Mouse (Mus musculus): Measurements from ENCODE around the gene Ctnna2. TPM values are rescaled to one million over a fixed set of nuclear protein-coding genes. Genes with fewer than 3 reads are reported as not detected.

The Ctnna2 gene
- total and polyA plus RNA-seq, 2 experiments from 2014 or later = 0.22 TPM; not detected in 1

DNA sequence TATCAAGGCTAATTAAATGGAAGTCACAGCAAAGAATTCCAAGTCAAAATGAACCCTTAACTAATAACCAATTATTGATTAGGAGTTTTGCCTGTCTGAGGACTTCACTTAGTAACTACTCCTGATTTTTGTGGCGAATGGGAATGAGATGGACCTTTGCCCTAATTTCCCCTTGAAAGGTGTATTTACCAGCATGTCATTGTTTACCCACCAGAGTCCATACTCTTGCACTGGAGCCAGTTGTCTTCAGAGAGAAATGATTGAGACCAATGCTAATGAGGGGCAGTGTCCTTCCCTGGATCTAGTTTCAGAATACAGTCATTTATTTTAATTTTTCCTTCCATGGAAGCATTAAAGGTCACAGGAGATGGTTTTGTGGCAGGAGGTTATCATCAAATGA, 881.0 kb downstream of the Ctnna2 start:
- ATAC-seq (ENCODE audit: insufficient read depth, low read depth) (no peak), DNase-seq (ENCODE audit: low spot score) (no peak)
- 64% methylated on average over 1 of the region's 1 CpGs for WGBS
- Histone ChIP-seq H3K9me3 (replicated peaks; ENCODE audit: control insufficient read depth, low read length) (no peaks in the 10 kb centered on the region), H3K4me3 (ENCODE audit: low read depth, low read length) (no peak overlapping the region), H3K9ac (replicated peaks; ENCODE audit: low read depth, low read length) (no peak overlapping the region), H3K27ac (ENCODE audit: low read depth) (no peak overlapping the region), H3K27me3 (ENCODE audit: control insufficient read depth, insufficient read depth, low read length) (no peaks in the 10 kb centered on the region), H3K4me2 (ENCODE audit: low read depth, low read length) (no peak overlapping the region), H3K4me1 (ENCODE audit: control insufficient read depth, insufficient read depth) (no peaks in the 10 kb centered on the region), H3K36me3 (replicated peaks; ENCODE audit: control insufficient read depth, insufficient read depth, low read length) (no peaks in the 10 kb centered on the region)
- TF ChIP-seq EP300 (IDR thresholded peaks at IDR 0.05; ENCODE audit: low read depth) (no peak), CTCF (IDR thresholded peaks at IDR 0.05; ENCODE audit: low read depth) (no peak)

DNA sequence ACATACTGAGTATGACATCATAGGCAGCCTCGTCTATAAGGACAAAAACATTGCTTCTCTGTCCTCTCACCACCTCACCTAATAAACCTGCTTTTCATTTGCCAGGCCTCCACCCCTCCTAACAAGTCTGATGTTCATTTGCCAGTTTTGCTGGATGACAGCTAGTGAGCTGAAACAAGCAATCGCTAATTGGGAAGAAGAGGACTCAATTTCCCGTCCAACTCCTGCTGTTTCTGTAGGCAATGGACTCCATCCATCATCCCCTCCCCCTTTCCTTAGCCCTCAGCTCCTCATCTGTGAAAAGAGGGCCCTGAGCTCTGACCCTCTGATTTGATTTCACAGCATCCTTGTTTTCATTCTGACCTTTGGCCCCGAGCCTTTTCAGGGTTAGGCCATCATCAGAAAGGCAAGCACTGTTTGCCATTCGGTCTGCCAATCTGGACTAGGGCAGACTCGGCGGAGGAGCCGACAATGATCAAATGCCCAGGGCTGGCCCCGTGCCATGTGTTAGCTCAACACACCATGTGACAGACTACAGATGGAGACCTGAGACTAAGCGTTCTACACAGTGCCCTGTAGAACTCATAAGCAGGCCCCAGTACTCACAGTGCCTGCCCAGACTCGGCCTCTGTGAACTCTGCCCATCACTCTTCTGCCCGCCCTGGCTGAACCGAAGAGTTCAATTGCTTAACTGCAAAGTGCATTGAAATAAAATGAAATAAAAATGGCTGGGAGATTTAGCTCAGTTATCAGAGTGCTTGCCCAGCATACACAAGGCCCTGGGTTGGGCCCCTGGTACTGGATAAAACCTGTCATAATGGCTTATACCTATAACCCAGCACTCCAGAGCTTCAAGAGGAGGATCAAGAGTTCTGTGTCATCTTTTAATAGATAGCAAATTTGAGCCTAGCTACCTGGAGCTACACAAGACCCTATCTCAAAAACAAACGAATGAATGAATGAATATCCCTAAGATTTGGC, 903.8 kb downstream of the Ctnna2 start:
- Histone ChIP-seq H3K27me3 (ENCODE audit: control insufficient read depth, insufficient read depth, low read length) (no peaks in the 10 kb centered on the region), H3K9me3 (replicated peaks; ENCODE audit: control insufficient read depth, low read length) (no peaks in the 10 kb centered on the region), H3K9ac (replicated peaks; ENCODE audit: low read depth, low read length) (no peak overlapping the region), H3K4me2 (ENCODE audit: low read depth, low read length) (no peak overlapping the region), H3K4me3 (ENCODE audit: low read depth, low read length) (no peak overlapping the region), H3K4me1 (ENCODE audit: control insufficient read depth, insufficient read depth) (no peaks in the 10 kb centered on the region), H3K36me3 (replicated peaks; ENCODE audit: control insufficient read depth, insufficient read depth, low read length) (no peaks in the 10 kb centered on the region), H3K27ac (ENCODE audit: low read depth) (no peak overlapping the region)
- ATAC-seq (ENCODE audit: insufficient read depth, low read depth) = no peak
- no peak for TF ChIP-seq EP300 (IDR thresholded peaks at IDR 0.05; ENCODE audit: low read depth)
- TF ChIP-seq CTCF (IDR thresholded peaks at IDR 0.05; ENCODE audit: low read depth) = no peak
- 61% methylated on average over 14 of the region's 14 CpGs for WGBS
- no peak for DNase-seq (ENCODE audit: low spot score)

DNA sequence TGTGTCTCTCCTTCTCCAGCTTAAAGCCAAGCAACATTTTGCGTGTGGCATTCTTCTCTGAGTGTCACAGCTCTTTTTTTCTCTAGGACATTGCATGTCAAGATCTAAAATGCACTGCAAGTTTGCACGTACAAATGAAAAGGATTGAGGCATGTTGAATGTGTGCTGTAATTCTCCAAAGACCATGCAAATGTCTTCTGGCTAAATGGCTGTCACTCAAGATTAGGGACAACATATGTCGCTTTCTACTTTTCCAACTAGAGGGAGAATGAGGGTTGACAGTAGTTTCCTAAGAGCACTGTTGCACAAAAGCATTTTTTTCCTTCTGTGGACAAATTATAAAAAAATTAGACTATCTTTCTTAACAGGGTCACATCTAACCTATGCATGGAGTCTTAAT, 909.9 kb downstream of the Ctnna2 start:
- H3K36me3 ChIP-seq (replicated peaks; ENCODE audit: control insufficient read depth, insufficient read depth, low read length) = no peaks in the 10 kb centered on the region
- H3K27me3 ChIP-seq (ENCODE audit: control insufficient read depth, insufficient read depth, low read length) = no peaks in the 10 kb centered on the region
- H3K9ac ChIP-seq (replicated peaks; ENCODE audit: low read depth, low read length) = no peak overlapping the region
- H3K9me3 ChIP-seq (replicated peaks; ENCODE audit: control insufficient read depth, low read length) = no peaks in the 10 kb centered on the region
- 72% methylated on average over 3 of the region's 3 CpGs for WGBS
- DNase-seq (ENCODE audit: low spot score) (no peak), ATAC-seq (ENCODE audit: insufficient read depth, low read depth) (no peak)
- no peak overlapping the region for H3K4me2 ChIP-seq (ENCODE audit: low read depth, low read length)
- no peak overlapping the region for H3K4me3 ChIP-seq (ENCODE audit: low read depth, low read length)
- H3K4me1 ChIP-seq (ENCODE audit: control insufficient read depth, insufficient read depth) = no peaks in the 10 kb centered on the region
- no peak for TF ChIP-seq CTCF (IDR thresholded peaks at IDR 0.05; ENCODE audit: low read depth)
- no peak for TF ChIP-seq EP300 (IDR thresholded peaks at IDR 0.05; ENCODE audit: low read depth)
- H3K27ac ChIP-seq (ENCODE audit: low read depth) = no peak overlapping the region

DNA sequence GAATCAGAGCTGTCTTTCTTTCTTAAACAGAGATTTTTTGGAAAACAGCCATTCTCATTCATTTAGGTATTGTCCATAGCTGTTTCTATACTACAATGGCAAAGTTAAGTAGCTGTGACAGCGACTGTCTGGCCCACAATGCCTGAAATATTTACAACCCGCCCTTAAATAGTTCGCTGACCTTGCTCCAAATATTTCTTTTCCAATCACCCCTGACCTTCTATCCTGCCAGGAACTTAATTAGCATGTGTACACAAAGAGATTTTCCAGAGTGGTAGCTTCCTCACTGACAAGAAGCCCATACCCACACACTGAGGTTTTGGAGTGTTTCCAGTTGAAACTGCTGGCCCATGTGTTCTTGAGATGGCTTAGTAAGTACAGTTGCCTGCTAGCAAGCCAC, 928.8 kb downstream of the Ctnna2 start:
- Histone ChIP-seq H3K27me3 (ENCODE audit: control insufficient read depth, insufficient read depth, low read length) (no peaks in the 10 kb centered on the region), H3K4me3 (ENCODE audit: low read depth, low read length) (no peak overlapping the region), H3K9ac (replicated peaks; ENCODE audit: low read depth, low read length) (no peak overlapping the region), H3K27ac (ENCODE audit: low read depth) (no peak overlapping the region), H3K36me3 (replicated peaks; ENCODE audit: control insufficient read depth, insufficient read depth, low read length) (no peaks in the 10 kb centered on the region), H3K4me2 (ENCODE audit: low read depth, low read length) (no peak overlapping the region), H3K4me1 (ENCODE audit: control insufficient read depth, insufficient read depth) (no peaks in the 10 kb centered on the region), H3K9me3 (replicated peaks; ENCODE audit: control insufficient read depth, low read length) (no peaks in the 10 kb centered on the region)
- ATAC-seq (ENCODE audit: insufficient read depth, low read depth) (no peak), DNase-seq (ENCODE audit: low spot score) (no peak)
- 58% methylated on average over 3 of the region's 3 CpGs for WGBS
- TF ChIP-seq EP300 (IDR thresholded peaks at IDR 0.05; ENCODE audit: low read depth) (no peak), CTCF (IDR thresholded peaks at IDR 0.05; ENCODE audit: low read depth) (no peak)

DNA sequence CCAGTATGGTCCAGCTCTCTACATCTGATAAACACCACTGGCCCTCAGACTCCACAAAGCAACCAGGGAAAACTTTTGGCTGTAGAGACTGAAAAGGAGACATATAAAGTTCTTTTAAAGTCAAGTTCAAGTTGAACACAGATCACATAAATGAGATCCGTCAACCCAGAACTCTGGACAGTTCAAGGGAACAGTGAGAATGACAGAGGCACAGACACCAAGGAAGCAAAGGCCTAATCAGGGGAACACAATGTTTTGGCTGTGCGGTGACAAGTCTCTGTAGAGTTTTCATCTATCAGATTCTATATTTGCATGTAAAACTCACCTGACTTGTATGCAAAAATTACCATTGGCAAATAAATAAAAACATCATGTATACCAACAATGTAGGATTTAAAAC, 929.3 kb downstream of the Ctnna2 start:
- DNase-seq (ENCODE audit: low spot score) = no peak
- no peak for ATAC-seq (ENCODE audit: insufficient read depth, low read depth)
- Histone ChIP-seq H3K4me2 (ENCODE audit: low read depth, low read length) (no peak overlapping the region), H3K4me3 (ENCODE audit: low read depth, low read length) (no peak overlapping the region), H3K27me3 (ENCODE audit: control insufficient read depth, insufficient read depth, low read length) (no peaks in the 10 kb centered on the region), H3K9ac (replicated peaks; ENCODE audit: low read depth, low read length) (no peak overlapping the region), H3K36me3 (replicated peaks; ENCODE audit: control insufficient read depth, insufficient read depth, low read length) (no peaks in the 10 kb centered on the region), H3K27ac (ENCODE audit: low read depth) (no peak overlapping the region), H3K4me1 (ENCODE audit: control insufficient read depth, insufficient read depth) (no peaks in the 10 kb centered on the region), H3K9me3 (replicated peaks; ENCODE audit: control insufficient read depth, low read length) (no peaks in the 10 kb centered on the region)
- TF ChIP-seq EP300 (IDR thresholded peaks at IDR 0.05; ENCODE audit: low read depth) (no peak), CTCF (IDR thresholded peaks at IDR 0.05; ENCODE audit: low read depth) (no peak)
- 81% methylated on average over 2 of the region's 2 CpGs for WGBS
